Mouse (Mus musculus) embryonic fibroblast, embryonic 13.5 days (primary cell): ENCODE data around the gene Arhgef39.

Experiments used
- CTCF ChIP-seq: IDR thresholded peaks from 2 replicates; pipeline ENCODE4 v1.5.1; 2011; ENCODE audit warnings: mild to moderate bottlenecking, control low read depth, low read length, moderate library complexity, borderline replicate concordance; ENCODE audit not compliant: insufficient read depth
- POLR2A ChIP-seq: IDR thresholded peaks from 2 replicates; pipeline ENCODE4 v1.6.1; 2011; ENCODE audit warnings: low read depth, mild to moderate bottlenecking, control low read depth, low read length, moderate library complexity

DNA sequence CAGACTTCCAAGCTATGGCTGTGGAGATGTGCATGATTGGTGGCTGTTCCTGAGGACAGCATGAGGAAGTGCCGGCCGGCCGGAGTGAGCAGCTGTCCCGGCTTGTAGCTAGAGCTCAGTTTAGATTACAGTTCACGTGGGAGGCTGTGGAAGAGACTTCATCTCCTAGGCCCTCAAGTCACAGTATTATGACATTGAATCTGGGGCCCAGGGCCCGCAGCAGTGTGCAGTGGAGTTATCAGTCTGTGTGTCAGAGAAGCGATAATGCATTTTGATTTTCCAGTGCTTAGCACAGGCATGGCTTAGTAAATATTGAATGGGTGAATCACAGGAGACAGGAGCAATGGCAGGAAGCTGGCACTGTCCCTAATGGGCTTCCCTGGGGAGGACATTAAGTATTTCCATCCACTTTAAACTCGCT lies 30.6 kb upstream of the Arhgef39 start:
- no peak for TF ChIP-seq CTCF
- TF ChIP-seq POLR2A = no peak
